Mouse (Mus musculus) forebrain, embryonic 12.5 days (tissue): ENCODE measurements at regions not wholly inside any gene's neighbourhood (a gene's known extent, or its start where the extent isn't known, plus 50 kb on each side); places are given as distances from the start of the nearest gene placed in this dataset.
A peak's percentile ranks its signal among the peaks of the same experiment; 100 is the strongest.
"Not testable (repeated sequence)": the region's sequence is repeated elsewhere in the genome, so short reads cannot be mapped to it uniquely, and the experiment has no call there.

Source experiments
- ATAC-seq: fragments of 200-750 bp; cut with Nextera tagmentation; 2 replicates; pipeline ENCODE4 v1.8.0; 2017; ENCODE audit warnings: moderate TSS enrichment; ENCODE audit not compliant: low FRiP score
- H3K27ac ChIP-seq: fragments of 300-500 bp; sonication (generic); 2 replicates; pipeline ENCODE4 v1.5.1; 2016; ENCODE audit warnings: mild to moderate bottlenecking
- H3K27me3 ChIP-seq: fragments of 300-500 bp; sonication (generic); 2 replicates; pipeline ENCODE4 v1.6.1; 2016; ENCODE audit warnings: mild to moderate bottlenecking
- H3K36me3 ChIP-seq: fragments of 300-500 bp; sonication (generic); replicated peaks from 2 replicates; pipeline ENCODE4 v1.6.1; 2016; ENCODE audit warnings: mild to moderate bottlenecking
- H3K4me1 ChIP-seq: fragments of 300-500 bp; sonication (generic); 2 replicates; pipeline ENCODE4 v1.6.1; 2016
- H3K4me2 ChIP-seq: fragments of 300-500 bp; sonication (generic); 2 replicates; pipeline ENCODE4 v1.6.1; 2016; ENCODE audit warnings: mild to moderate bottlenecking, moderate library complexity
- H3K4me3 ChIP-seq: fragments of 300-500 bp; sonication (generic); replicated peaks from 2 replicates; pipeline ENCODE4 v1.5.1; 2016; ENCODE audit warnings: mild to moderate bottlenecking
- H3K9ac ChIP-seq: fragments of 300-500 bp; sonication (generic); 2 replicates; pipeline ENCODE4 v1.6.1; 2016; ENCODE audit warnings: mild to moderate bottlenecking
- H3K9me3 ChIP-seq: fragments of 300-500 bp; sonication (generic); 2 replicates; pipeline ENCODE4 v1.6.1; 2016
- WGBS: fragments of 180-500 bp; shearing (Covaris S2); methylation state at CpG from one replicate; pipeline ENCODE4 v1.1.7; 2016; 5-methylcytosine and 5-hydroxymethylcytosine counted together

DNA sequence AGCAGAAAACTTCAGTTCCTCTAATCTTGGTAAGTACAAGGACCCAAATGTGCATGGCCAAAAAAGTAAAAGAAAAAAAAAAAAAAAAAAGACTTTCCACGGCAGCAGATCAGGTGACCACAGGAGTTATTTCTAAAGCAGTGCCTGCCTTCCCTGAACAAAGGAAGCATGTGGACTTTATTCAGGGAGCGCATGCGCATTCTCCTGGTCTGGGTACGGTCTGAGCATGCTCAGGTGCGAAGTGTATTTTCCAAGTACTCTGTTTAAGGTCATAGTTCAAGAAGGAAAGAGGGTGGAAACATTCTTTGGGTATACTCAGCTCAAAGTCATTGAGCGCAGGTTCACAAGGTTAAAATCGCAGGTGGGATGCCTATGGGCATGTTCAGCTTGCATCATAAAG lies 103.1 kb upstream of the Eif4g2 start:
- WGBS = 88% methylated on average over 7 of the region's 7 CpGs
- no peak overlapping the region for H3K9ac ChIP-seq
- ATAC-seq = no peak
- no peaks in the 10 kb centered on the region for H3K9me3 ChIP-seq
- no peaks in the 10 kb centered on the region for H3K36me3 ChIP-seq
- H3K4me1 ChIP-seq = no peaks in the 10 kb centered on the region
- no peaks in the 10 kb centered on the region for H3K27me3 ChIP-seq
- H3K27ac ChIP-seq = no peak overlapping the region
- H3K4me2 ChIP-seq = no peak overlapping the region
- H3K4me3 ChIP-seq = no peak overlapping the region

DNA sequence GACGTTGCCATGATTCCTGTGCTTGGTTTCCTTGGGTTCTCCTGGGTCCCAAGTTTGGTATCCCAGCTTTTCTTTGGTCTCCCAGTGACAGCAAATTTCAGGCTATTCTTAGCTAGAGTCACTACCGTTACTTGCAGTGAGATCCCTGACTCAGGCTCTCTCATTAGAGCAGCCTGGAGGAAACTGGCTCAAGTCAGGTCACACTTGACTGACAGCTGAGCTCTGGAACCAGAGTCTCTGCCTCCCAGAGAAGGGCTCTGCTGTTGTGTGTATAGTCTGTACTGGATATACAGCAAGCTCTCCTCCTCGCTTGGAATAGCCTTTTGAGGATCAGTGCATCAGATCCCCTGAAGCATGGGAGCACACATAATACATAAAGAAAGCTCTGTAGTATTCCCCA lies 100.7 kb upstream of the Eif4g2 start:
- H3K27me3 ChIP-seq = no peaks in the 10 kb centered on the region
- no peak overlapping the region for H3K4me3 ChIP-seq
- WGBS = 65% methylated on average over 3 of the region's 3 CpGs
- no peak overlapping the region for H3K27ac ChIP-seq
- no peaks in the 10 kb centered on the region for H3K9me3 ChIP-seq
- no peak overlapping the region for H3K9ac ChIP-seq
- H3K4me2 ChIP-seq = no peak overlapping the region
- ATAC-seq = no peak
- H3K36me3 ChIP-seq = no peaks in the 10 kb centered on the region
- H3K4me1 ChIP-seq = peaks cover 5% of the 10 kb centered on the region; the same call in 1 of the 2 replicates

DNA sequence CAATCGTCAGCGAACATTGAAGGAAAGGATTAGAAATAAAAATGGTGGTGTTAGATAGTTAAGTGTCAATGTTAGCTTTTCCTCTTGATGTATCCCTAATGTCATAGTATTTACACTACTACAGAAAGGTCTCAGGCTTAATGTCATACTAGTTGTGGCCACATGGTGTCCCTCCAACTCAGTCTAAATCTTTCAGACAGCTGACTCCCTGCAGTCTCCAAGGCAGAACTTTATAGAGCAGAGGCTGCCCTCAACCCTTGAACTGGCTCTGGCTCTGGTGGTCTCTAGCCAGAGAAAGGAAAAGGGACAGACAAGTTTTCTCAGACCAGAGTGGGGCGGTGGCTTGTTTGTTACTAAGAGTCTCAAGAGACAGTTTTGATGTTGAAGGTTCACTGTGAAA lies 99.5 kb upstream of the Eif4g2 start:
- H3K4me1 ChIP-seq = peaks cover 5% of the 10 kb centered on the region; the same call in 1 of the 2 replicates
- no peaks in the 10 kb centered on the region for H3K36me3 ChIP-seq
- WGBS = 71% methylated on average over 3 of the region's 3 CpGs
- H3K27me3 ChIP-seq = no peaks in the 10 kb centered on the region
- H3K9me3 ChIP-seq = no peaks in the 10 kb centered on the region
- H3K4me2 ChIP-seq = no peak overlapping the region
- ATAC-seq = peak; percentile 73; the same call in 1 of the 2 replicates
- H3K27ac ChIP-seq = no peak overlapping the region
- H3K9ac ChIP-seq = no peak overlapping the region
- H3K4me3 ChIP-seq = no peak overlapping the region

DNA sequence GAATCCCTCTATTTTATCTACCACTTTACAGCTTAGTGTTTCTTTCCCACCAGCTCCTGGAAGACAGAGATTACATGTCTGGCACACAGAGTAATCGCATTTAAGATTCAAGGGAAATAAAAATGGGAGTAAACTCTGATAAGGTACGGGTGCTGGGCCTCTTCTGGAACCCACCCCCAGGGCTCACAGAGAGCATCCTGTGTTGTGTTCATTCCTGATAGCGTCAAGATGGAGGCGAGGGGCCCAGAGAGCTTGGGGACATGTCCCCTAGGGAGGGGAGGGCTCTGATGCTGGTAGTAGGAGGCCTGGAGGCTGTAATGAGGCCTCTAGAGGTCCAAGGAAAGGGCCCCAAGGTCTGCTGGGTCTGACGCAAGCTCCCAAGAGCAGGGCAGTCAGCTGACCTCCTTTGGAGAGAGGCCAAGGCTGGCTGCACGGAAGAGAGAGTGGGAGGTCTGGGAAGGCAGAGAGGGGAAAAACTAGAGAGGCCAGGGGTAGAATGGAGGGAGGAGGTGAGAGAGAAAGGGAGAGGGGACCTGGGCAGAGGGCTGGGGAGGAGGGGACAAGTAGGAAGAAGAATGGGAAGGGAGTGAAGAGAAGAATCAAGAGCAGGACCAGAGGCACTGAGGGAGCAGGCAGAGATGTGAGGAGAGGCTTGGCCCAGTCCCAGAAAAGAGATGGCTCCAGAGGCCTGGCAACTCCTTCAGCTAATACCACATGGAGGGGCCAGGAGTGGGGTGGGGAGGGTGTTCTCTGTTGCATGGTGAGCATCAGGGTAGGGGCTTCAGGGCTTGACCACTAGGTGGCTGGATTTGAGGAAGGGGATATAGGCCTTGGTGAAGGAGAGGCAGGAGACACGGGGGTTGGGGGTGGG lies 96.8 kb upstream of the Eif4g2 start:
- ATAC-seq = no peak
- WGBS = 59% methylated on average over 7 of the region's 7 CpGs
- no peak overlapping the region for H3K27ac ChIP-seq

DNA sequence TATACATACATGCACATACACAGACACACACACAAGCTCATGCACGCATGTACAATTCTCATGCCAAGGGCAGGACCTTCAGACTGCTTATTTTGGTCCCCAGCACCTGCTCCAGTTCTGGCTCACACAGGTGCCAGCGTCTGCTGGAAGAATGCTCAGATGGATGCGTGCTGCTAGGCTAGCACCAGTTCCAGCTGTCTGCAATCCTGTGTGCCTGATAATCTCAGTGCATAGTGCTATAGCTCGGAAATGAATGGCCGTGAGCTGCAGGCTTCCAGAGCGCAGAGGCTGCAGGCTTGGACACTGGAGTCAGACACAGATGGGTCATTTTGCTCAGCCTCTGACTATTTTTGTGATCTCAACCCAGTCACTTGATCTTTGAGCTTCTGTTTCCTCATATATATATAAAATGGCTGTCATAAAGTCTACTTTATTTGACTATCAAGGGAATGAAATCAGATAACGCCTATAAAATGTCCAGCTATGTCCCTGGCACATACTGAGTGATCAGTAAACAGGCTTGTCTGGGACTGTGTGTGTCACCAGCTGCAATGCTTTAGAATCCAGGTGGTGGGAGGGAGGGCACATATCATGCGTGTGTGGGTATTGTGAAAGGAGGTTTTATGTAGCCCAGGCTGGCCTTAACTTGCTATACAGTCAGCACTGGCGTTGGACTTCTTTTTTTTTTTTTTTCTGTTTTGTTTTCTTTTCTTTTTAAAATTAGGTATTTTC lies 91.7 kb upstream of the Eif4g2 start:
- no peaks in the 10 kb centered on the region for H3K27me3 ChIP-seq
- H3K27ac ChIP-seq = no peak overlapping the region
- WGBS = 85% methylated on average over 9 of the region's 9 CpGs
- no peaks in the 10 kb centered on the region for H3K9me3 ChIP-seq
- 0 out of 2 replicates have a peak, but pooled peaks cover under 1% of the 10 kb centered on the region for H3K4me1 ChIP-seq
- H3K4me2 ChIP-seq = no peak overlapping the region
- ATAC-seq = no peak
- H3K9ac ChIP-seq = no peak overlapping the region
- H3K4me3 ChIP-seq = no peak overlapping the region
- H3K36me3 ChIP-seq = no peaks in the 10 kb centered on the region

More for the DNA sequence above, 96.8 kb upstream of the Eif4g2 start:
- no peak overlapping the region for H3K4me3 ChIP-seq
- H3K27me3 ChIP-seq = no peaks in the 10 kb centered on the region
- H3K9me3 ChIP-seq = no peaks in the 10 kb centered on the region
- H3K36me3 ChIP-seq = no peaks in the 10 kb centered on the region
- no peak overlapping the region for H3K4me2 ChIP-seq
- peaks cover 5% of the 10 kb centered on the region; the same call in 1 of the 2 replicates for H3K4me1 ChIP-seq
- no peak overlapping the region for H3K9ac ChIP-seq

DNA sequence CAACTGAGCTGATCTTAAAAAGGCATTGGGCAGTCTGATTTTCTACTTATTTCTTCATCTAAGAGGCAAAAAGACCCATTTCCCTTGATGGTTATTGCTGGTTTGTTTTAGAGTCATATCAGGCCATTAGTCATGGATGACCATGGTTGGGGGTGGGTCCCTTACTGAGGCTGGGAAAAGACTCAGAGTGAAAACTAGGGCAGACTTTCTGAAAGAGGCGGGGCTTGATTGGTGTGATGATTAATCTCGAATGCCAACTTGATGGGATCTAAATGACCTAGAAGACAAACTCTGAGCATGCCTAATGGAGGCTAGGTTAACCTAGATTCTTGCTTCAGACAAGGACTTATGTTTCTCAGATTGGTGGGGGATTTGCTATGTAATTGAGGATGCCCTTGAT lies 89.2 kb upstream of the Eif4g2 start:
- no peak overlapping the region for H3K4me2 ChIP-seq
- H3K9me3 ChIP-seq = no peaks in the 10 kb centered on the region
- H3K27ac ChIP-seq = no peak overlapping the region
- no peaks in the 10 kb centered on the region for H3K36me3 ChIP-seq
- no peak for ATAC-seq
- WGBS = 95% methylated on average over 2 of the region's 2 CpGs
- H3K9ac ChIP-seq = no peak overlapping the region
- no peak overlapping the region for H3K4me3 ChIP-seq
- no peaks in the 10 kb centered on the region for H3K27me3 ChIP-seq
- no peaks in the 10 kb centered on the region for H3K4me1 ChIP-seq

DNA sequence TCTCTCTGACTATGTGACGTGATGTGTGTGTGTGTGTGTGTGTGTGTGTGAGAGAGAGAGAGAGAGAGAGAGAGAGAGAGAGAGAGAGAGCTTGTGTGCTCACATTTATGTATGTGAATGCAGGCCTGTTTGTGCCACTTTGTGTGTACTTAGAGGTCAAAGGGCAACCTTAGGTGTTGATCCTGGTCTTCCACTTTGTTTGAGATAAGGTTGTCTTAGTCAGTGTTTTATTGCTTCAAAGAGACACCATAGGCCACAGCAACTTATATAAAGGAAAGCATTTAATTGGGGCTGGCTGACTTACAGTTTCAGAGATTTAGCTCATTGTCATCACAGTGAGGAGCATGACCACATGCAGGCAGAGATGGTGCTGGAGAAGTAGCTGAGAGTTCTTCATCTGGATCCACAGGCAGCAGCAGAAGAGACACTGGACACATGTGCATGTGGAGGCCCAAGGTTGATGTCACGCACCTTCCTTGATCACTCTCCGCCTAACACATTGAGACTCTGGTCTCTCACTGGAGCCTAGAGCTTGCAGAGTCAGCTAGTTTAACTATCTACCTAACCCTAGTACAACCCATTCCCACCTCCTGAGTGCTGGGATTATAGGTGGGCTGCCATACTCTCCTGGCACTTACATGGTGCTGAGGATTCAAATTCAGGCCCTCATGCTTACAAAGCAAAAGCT lies 85.9 kb upstream of the Eif4g2 start:
- H3K27ac ChIP-seq, H3K4me3 ChIP-seq, H3K36me3 ChIP-seq, H3K9me3 ChIP-seq, H3K27me3 ChIP-seq, ATAC-seq, H3K4me2 ChIP-seq, H3K4me1 ChIP-seq, H3K9ac ChIP-seq: not testable (repeated sequence)
- 91% methylated on average over 2 of the region's 3 CpGs for WGBS

DNA sequence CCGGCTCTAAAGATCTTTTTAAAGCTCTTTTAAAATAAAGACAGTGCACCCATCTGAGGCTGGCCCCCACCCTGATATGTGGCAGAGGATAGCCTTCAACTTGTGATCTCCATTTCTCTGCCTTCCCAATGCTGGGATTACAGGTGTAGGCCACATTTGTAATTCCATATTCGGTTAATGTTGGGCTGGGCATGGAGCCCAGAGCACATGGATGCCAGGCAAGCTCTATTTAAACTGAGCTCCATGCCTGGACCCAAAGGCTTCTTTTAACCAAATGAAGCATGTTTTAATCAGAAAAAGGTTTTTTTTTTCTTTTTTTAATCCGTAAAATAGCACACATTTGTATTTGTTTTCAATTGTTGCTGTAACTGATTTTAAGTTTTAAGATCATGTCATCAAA lies 82.2 kb upstream of the Eif4g2 start:
- Histone ChIP-seq H3K9ac (no peak overlapping the region), H3K4me1 (no peaks in the 10 kb centered on the region), H3K9me3 (no peaks in the 10 kb centered on the region), H3K27me3 (no peaks in the 10 kb centered on the region), H3K4me2 (no peak overlapping the region), H3K4me3 (no peak overlapping the region), H3K27ac (no peak overlapping the region), H3K36me3 (no peaks in the 10 kb centered on the region)
- 80% methylated on average over 3 of the region's 3 CpGs for WGBS
- no peak for ATAC-seq

DNA sequence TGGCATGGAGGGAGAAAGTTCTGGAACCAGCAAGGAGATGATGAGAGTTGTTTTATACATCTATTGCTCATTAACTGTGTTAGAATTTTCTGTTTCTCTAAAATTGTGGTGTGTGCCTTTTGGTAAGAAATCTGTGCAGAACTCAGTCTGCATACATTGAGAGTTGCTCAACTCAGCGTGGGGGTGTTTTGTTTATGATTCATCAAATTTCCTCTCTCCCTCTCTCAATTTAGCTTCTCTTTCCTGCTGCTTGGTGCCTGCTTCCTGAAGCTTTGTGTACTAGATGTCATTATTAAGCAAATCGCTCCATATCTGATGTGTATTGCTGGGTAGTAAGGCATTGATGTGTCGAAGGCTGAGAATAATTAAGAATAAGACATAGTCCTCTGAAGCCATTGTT lies 81.4 kb upstream of the Eif4g2 start:
- Histone ChIP-seq H3K4me3 (no peak overlapping the region), H3K27ac (no peak overlapping the region), H3K4me2 (no peak overlapping the region), H3K27me3 (no peaks in the 10 kb centered on the region), H3K4me1 (no peaks in the 10 kb centered on the region), H3K9ac (no peak overlapping the region), H3K9me3 (no peaks in the 10 kb centered on the region), H3K36me3 (no peaks in the 10 kb centered on the region)
- no peak for ATAC-seq
- WGBS = 83% methylated on average over 3 of the region's 3 CpGs

DNA sequence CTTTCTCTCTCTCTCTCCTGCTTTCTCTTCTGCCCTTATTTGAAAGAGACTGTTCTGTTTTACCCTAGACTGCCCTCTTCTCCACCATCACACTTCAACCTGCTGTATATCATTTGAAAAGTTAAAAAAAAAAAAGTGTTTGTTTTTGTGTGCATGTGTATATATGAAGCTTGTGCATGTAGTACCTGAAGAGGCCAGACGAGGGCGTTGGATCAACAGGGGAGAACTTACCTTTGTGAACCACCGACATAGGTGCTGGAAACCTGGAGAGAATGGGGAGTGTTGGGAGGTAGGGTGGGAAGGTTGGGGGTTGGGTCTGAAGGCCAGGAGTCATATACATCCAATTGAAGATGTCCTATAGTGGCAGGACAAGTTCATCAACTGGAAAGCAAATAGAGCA lies 81.0 kb upstream of the Eif4g2 start:
- Histone ChIP-seq H3K9me3 (no peaks in the 10 kb centered on the region), H3K4me2 (no peak overlapping the region), H3K27me3 (no peaks in the 10 kb centered on the region), H3K4me1 (no peaks in the 10 kb centered on the region), H3K9ac (no peak overlapping the region), H3K4me3 (no peak overlapping the region), H3K36me3 (no peaks in the 10 kb centered on the region), H3K27ac (no peak overlapping the region)
- WGBS = 44% methylated on average over 3 of the region's 3 CpGs
- no peak for ATAC-seq

DNA sequence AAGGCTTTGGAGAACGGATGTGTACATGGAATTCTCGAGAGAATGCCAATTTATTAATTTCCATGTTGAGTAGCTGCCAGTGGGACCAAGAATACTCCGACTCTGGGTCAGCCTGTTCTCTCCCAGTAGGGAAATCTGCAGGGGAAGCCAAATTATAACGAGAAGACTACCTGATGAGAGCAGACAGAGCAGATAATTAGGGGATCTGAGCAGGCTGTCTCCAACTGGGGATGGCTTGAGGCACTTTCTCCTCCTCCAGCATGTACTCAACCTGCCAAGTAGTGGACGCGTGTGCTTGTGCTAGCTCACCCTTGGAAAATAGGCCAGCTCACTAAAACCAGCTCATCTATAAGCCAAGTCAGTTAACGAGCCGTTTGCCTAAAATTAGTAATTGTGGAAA lies 80.5 kb upstream of the Eif4g2 start:
- Histone ChIP-seq H3K27me3 (no peaks in the 10 kb centered on the region), H3K4me1 (no peaks in the 10 kb centered on the region), H3K4me2 (no peak overlapping the region), H3K4me3 (no peak overlapping the region), H3K36me3 (no peaks in the 10 kb centered on the region), H3K9ac (no peak overlapping the region), H3K9me3 (no peaks in the 10 kb centered on the region), H3K27ac (no peak overlapping the region)
- no peak for ATAC-seq
- WGBS = 57% methylated on average over 8 of the region's 8 CpGs

DNA sequence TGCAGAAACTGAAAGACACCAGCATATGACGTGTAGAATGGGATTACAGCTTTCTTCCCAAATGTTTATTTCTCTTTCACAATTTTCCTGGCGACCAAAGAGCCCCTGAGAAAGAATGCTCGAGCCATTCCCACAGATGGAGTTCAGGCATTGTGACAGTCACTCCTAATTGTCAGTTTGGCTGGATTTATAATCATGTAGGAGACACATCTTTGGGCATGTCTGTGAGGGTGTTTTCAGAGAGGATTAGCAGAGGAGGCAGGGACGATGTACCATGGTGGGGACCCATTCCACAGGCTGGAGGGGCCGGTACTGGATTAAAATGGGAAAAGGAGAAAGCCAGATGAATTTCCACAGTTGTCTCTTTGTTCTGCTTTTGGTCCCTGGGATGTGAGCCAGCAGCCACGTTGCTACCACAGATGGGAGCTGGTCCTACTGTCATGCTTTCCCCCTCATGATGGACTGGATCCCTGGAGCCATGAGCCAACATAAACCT lies 76.0 kb upstream of the Eif4g2 start:
- 61% methylated on average over 6 of the region's 6 CpGs for WGBS
- Histone ChIP-seq H3K27me3 (no peaks in the 10 kb centered on the region), H3K27ac (no peak overlapping the region), H3K36me3 (no peaks in the 10 kb centered on the region), H3K9ac (no peak overlapping the region), H3K4me3 (no peak overlapping the region), H3K9me3 (no peaks in the 10 kb centered on the region), H3K4me1 (peaks cover 5% of the 10 kb centered on the region; the same call in 1 of the 2 replicates), H3K4me2 (no peak overlapping the region)
- ATAC-seq = no peak
